Mouse (Mus musculus): Measurements from ENCODE around the gene Gm28710. TPM values are rescaled to one million over a fixed set of nuclear protein-coding genes. Genes with fewer than 3 reads are reported as not detected.
A peak's percentile ranks its signal among the peaks of the same experiment; 100 is the strongest.

The Gm28710 gene
- not detected in 2 replicates for polyA plus RNA-seq (2014; fragmentation: Nextera tagmentation; extraction: Ambion mirVana)

GRCm38 (mm10) chr5:16791243-16791860 lies at the start of gene Gm28710:
Gene Gm28710, plus strand, starts transcription at chr5:16791810.
- H3K9ac ChIP-seq (replicated peaks; ENCODE audit: low read depth, low read length): no peak within 1 kb of the TSS
- H3K27ac ChIP-seq (ENCODE audit: low read depth, low read length): no peak within 1 kb of the TSS
- H3K4me2 ChIP-seq (ENCODE audit: low read depth, low read length): no peak within 1 kb of the TSS
- no peak within 1 kb of the TSS for H3K4me3 ChIP-seq (ENCODE audit: low read depth, low read length)
- ATAC-seq (ENCODE audit: low read depth): no peak
- no peaks in the 10 kb centered on the region for H3K27me3 ChIP-seq (ENCODE audit: control insufficient read depth, insufficient read depth, low read length)
- WGBS: 93% methylated on average over 4 of the region's 4 CpGs
- H3K9me3 ChIP-seq (ENCODE audit: control insufficient read depth, low read length): no peaks in the 10 kb centered on the region
- no peaks in the 10 kb centered on the region for H3K4me1 ChIP-seq (ENCODE audit: control insufficient read depth, insufficient read depth, low read length)
- H3K36me3 ChIP-seq (ENCODE audit: control insufficient read depth, insufficient read depth, low read length): no peaks in the 10 kb centered on the region

GRCm38 (mm10) chr5:16777176-16777575 lies 14.4 kb upstream of the Gm28710 start:
- Histone ChIP-seq H3K4me3 (ENCODE audit: low read depth, low read length) (no peak overlapping the region), H3K4me1 (ENCODE audit: control insufficient read depth, insufficient read depth, low read length) (no peaks in the 10 kb centered on the region), H3K9ac (replicated peaks; ENCODE audit: low read depth, low read length) (no peak overlapping the region), H3K9me3 (ENCODE audit: control insufficient read depth, low read length) (no peaks in the 10 kb centered on the region), H3K27ac (ENCODE audit: low read depth, low read length) (no peak overlapping the region), H3K27me3 (ENCODE audit: control insufficient read depth, insufficient read depth, low read length) (no peaks in the 10 kb centered on the region), H3K4me2 (ENCODE audit: low read depth, low read length) (no peak overlapping the region), H3K36me3 (ENCODE audit: control insufficient read depth, insufficient read depth, low read length) (no peaks in the 10 kb centered on the region)
- no peak for ATAC-seq (ENCODE audit: low read depth)
- WGBS: 80% methylated on average over 2 of the region's 2 CpGs

DNA sequence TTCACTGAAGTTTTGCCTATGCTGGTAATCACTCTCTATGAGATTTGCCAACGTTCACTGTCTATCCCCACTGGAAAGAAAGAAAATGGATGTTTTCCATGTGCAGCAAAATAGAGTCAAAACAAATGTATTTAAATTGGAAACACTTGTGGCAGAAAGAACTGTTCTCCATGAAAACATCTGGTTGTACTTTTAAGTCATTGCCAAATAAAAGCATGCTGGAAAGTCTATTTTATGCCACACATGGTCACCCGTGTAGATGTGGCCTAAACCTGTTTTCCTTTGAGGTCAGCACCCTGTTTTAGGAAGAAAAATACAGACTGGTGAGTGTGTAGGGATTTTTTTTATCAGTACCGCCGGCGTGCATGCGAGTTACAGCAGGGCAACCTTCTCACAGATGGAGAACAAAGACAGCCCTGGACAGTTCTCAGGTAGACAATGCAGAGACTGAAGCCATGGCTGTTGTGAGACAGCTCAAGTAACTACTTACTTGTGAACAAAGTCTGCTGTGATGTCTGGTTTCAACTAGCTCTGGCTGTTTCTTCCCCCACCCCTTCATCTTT lies 12.9 kb upstream of the Gm28710 start:
- Histone ChIP-seq H3K9ac (replicated peaks; ENCODE audit: low read depth, low read length) (no peak overlapping the region), H3K4me3 (ENCODE audit: low read depth, low read length) (no peak overlapping the region), H3K36me3 (ENCODE audit: control insufficient read depth, insufficient read depth, low read length) (no peaks in the 10 kb centered on the region), H3K4me2 (ENCODE audit: low read depth, low read length) (no peak overlapping the region), H3K27me3 (ENCODE audit: control insufficient read depth, insufficient read depth, low read length) (no peaks in the 10 kb centered on the region), H3K4me1 (ENCODE audit: control insufficient read depth, insufficient read depth, low read length) (no peaks in the 10 kb centered on the region), H3K27ac (ENCODE audit: low read depth, low read length) (no peak overlapping the region), H3K9me3 (ENCODE audit: control insufficient read depth, low read length) (no peaks in the 10 kb centered on the region)
- 87% methylated on average over 6 of the region's 6 CpGs for WGBS
- ATAC-seq (ENCODE audit: low read depth): no peak

DNA sequence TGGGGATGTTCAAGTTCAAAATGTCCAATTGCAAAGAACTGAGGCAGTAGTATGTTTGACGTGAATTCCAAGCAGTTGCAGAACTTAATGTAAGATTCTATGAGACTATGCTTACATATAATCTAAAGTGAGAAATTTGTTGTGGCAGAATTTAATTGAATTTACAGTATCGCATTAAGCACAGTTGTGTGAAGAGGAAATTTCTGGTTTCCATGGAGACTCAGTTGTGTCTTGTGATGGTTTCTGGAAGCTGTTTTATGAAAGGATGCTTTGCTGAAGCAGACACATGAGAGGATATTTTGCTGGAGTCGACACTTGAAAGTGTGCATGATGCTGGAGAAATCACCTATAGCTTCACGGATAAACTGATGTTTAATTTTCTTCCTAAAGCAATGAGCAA lies 6.0 kb upstream of the Gm28710 start:
- Histone ChIP-seq H3K4me1 (ENCODE audit: control insufficient read depth, insufficient read depth, low read length) (no peaks in the 10 kb centered on the region), H3K4me2 (ENCODE audit: low read depth, low read length) (no peak overlapping the region), H3K9ac (replicated peaks; ENCODE audit: low read depth, low read length) (no peak overlapping the region), H3K9me3 (ENCODE audit: control insufficient read depth, low read length) (no peaks in the 10 kb centered on the region), H3K27me3 (ENCODE audit: control insufficient read depth, insufficient read depth, low read length) (no peaks in the 10 kb centered on the region), H3K27ac (ENCODE audit: low read depth, low read length) (no peak overlapping the region), H3K4me3 (ENCODE audit: low read depth, low read length) (no peak overlapping the region), H3K36me3 (ENCODE audit: control insufficient read depth, insufficient read depth, low read length) (no peaks in the 10 kb centered on the region)
- ATAC-seq (ENCODE audit: low read depth): no peak
- 90% methylated on average over 4 of the region's 4 CpGs for whole genome bisulfite sequencing

- no peaks in the 10 kb centered on the region for H3K4me1 ChIP-seq (ENCODE audit: control insufficient read depth, insufficient read depth, low read length)
- no peaks in the 10 kb centered on the region for H3K9me3 ChIP-seq (ENCODE audit: control insufficient read depth, low read length)
- H3K9ac ChIP-seq (replicated peaks; ENCODE audit: low read depth, low read length): no peak overlapping the region
- H3K36me3 ChIP-seq (ENCODE audit: control insufficient read depth, insufficient read depth, low read length): no peaks in the 10 kb centered on the region
- no peak overlapping the region for H3K4me3 ChIP-seq (ENCODE audit: low read depth, low read length)
- H3K27me3 ChIP-seq (ENCODE audit: control insufficient read depth, insufficient read depth, low read length): no peaks in the 10 kb centered on the region
- 95% methylated on average over 6 of the region's 6 CpGs for WGBS
- no peak overlapping the region for H3K4me2 ChIP-seq (ENCODE audit: low read depth, low read length)
- no peak overlapping the region for H3K27ac ChIP-seq (ENCODE audit: low read depth, low read length)
- ATAC-seq (ENCODE audit: low read depth): no peak
These were observed 3.4 kb downstream of the Gm28710 start for GRCm38 (mm10) chr5:16794972-16795371.

GRCm38 (mm10) chr5:16802726-16803125 lies 11.1 kb downstream of the Gm28710 start:
- H3K36me3 ChIP-seq (ENCODE audit: control insufficient read depth, insufficient read depth, low read length): no peaks in the 10 kb centered on the region
- no peak overlapping the region for H3K4me2 ChIP-seq (ENCODE audit: low read depth, low read length)
- H3K27me3 ChIP-seq (ENCODE audit: control insufficient read depth, insufficient read depth, low read length): no peaks in the 10 kb centered on the region
- WGBS: 83% methylated on average over 4 of the region's 4 CpGs
- no peak overlapping the region for H3K4me3 ChIP-seq (ENCODE audit: low read depth, low read length)
- no peaks in the 10 kb centered on the region for H3K4me1 ChIP-seq (ENCODE audit: control insufficient read depth, insufficient read depth, low read length)
- no peak overlapping the region for H3K27ac ChIP-seq (ENCODE audit: low read depth, low read length)
- ATAC-seq (ENCODE audit: low read depth): no peak
- no peaks in the 10 kb centered on the region for H3K9me3 ChIP-seq (ENCODE audit: control insufficient read depth, low read length)
- no peak overlapping the region for H3K9ac ChIP-seq (replicated peaks; ENCODE audit: low read depth, low read length)

DNA sequence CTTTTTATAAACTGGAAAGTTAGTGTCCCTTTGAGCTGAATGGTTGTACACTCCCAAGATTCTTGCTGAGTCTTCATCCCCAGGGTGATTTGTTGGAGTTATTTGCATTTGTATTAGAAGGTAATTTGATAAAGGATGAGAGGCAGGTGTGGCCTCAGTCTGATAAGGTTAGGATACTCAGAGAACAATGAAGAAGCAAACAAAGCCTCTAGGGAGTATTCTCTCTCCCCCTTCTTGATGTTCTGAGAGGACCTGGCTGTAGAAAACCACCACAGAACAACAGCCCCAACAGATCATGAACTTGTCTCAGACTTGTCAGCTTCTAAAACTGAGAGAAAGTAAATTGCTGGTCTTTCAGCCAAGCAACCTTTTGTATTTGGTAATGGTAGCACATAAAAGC lies 47.4 kb downstream of the Gm28710 start:
- H3K9ac ChIP-seq (replicated peaks; ENCODE audit: low read depth, low read length): no peak overlapping the region
- no peaks in the 10 kb centered on the region for H3K4me1 ChIP-seq (ENCODE audit: control insufficient read depth, insufficient read depth, low read length)
- H3K4me3 ChIP-seq (ENCODE audit: low read depth, low read length): no peak overlapping the region
- no peaks in the 10 kb centered on the region for H3K27me3 ChIP-seq (ENCODE audit: control insufficient read depth, insufficient read depth, low read length)
- no peaks in the 10 kb centered on the region for H3K36me3 ChIP-seq (ENCODE audit: control insufficient read depth, insufficient read depth, low read length)
- no peak for ATAC-seq (ENCODE audit: low read depth)
- no peaks in the 10 kb centered on the region for H3K9me3 ChIP-seq (ENCODE audit: control insufficient read depth, low read length)
- no peak overlapping the region for H3K4me2 ChIP-seq (ENCODE audit: low read depth, low read length)
- no peak overlapping the region for H3K27ac ChIP-seq (ENCODE audit: low read depth, low read length)

DNA sequence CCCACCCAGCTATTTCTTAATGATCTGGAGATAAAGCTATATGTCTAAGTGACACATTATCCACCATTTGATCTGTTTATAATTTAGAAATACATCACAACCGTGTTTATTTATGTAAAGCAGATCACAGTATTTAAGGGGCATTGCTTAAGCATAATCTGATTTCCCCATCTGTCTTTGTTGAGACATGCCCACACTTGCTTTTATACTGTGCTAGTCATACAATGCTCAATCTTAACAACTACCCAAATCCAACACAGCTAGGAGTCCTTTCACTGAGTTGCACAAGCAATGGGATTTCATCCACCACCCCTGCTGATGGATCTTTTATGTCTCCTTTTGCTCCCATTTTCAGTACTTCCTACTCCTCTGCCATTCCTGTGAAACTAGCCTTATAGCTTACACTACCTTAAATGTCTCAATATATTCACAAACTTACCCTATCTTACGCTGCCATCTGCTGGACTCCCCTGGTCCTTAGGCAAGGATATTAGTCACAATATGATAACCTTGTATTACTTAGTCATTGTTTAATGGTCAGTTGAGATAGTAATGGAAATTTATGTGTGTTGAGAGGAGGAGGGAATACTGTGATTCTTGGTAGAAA lies 77.8 kb downstream of the Gm28710 start:
- ATAC-seq (ENCODE audit: low read depth): peak; percentile 85
- Histone ChIP-seq H3K4me1 (ENCODE audit: control insufficient read depth, insufficient read depth, low read length) (no peaks in the 10 kb centered on the region), H3K9me3 (ENCODE audit: control insufficient read depth, low read length) (no peaks in the 10 kb centered on the region), H3K36me3 (ENCODE audit: control insufficient read depth, insufficient read depth, low read length) (no peaks in the 10 kb centered on the region), H3K4me2 (ENCODE audit: low read depth, low read length) (no peak overlapping the region), H3K27me3 (ENCODE audit: control insufficient read depth, insufficient read depth, low read length) (no peaks in the 10 kb centered on the region), H3K27ac (ENCODE audit: low read depth, low read length) (no peak overlapping the region), H3K4me3 (ENCODE audit: low read depth, low read length) (no peak overlapping the region), H3K9ac (replicated peaks; ENCODE audit: low read depth, low read length) (no peak overlapping the region)
- whole genome bisulfite sequencing: 68% methylated on average over 2 of the region's 2 CpGs

GRCm38 (mm10) chr5:16894161-16894560 lies 102.6 kb downstream of the Gm28710 start:
- H3K4me3 ChIP-seq (ENCODE audit: low read depth, low read length): no peak overlapping the region
- no peaks in the 10 kb centered on the region for H3K27me3 ChIP-seq (ENCODE audit: control insufficient read depth, insufficient read depth, low read length)
- no peaks in the 10 kb centered on the region for H3K4me1 ChIP-seq (ENCODE audit: control insufficient read depth, insufficient read depth, low read length)
- no peaks in the 10 kb centered on the region for H3K36me3 ChIP-seq (ENCODE audit: control insufficient read depth, insufficient read depth, low read length)
- 23% methylated on average over 1 of the region's 1 CpGs for WGBS
- ATAC-seq (ENCODE audit: low read depth): no peak
- no peaks in the 10 kb centered on the region for H3K9me3 ChIP-seq (ENCODE audit: control insufficient read depth, low read length)
- H3K4me2 ChIP-seq (ENCODE audit: low read depth, low read length): no peak overlapping the region
- no peak overlapping the region for H3K9ac ChIP-seq (replicated peaks; ENCODE audit: low read depth, low read length)
- H3K27ac ChIP-seq (ENCODE audit: low read depth, low read length): no peak overlapping the region

All from neural tube, embryonic 14.5 days (tissue).